Mouse (Mus musculus) MEL (cell line): ENCODE results near the gene Lcn10.
"Not testable (repeated sequence)": the region's sequence is repeated elsewhere in the genome, so short reads cannot be mapped to it uniquely, and the experiment has no call there.

Experiments used
- CHD2 ChIP-seq: IDR thresholded peaks from 2 replicates; pipeline ENCODE4 v1.6.1; 2011; ENCODE audit warnings: low read length, improper control_type of control experiment
- CTCF ChIP-seq, 3 experiments: IDR thresholded peaks in 2 of 3; conservative IDR thresholded peaks in 1 of 3; 2 replicates each; pipeline ENCODE4 v1.5.1; 2011 to 2012; ENCODE audit warnings: low read length in 3 of 3, low read depth in 2 of 3, mild to moderate bottlenecking in 2 of 3, improper control_type of control experiment in 1 of 3, inconsistent platforms in 1 of 3, mixed read lengths in 1 of 3, moderate library complexity in 1 of 3; ENCODE audit not compliant: control insufficient read depth in 1 of 3, insufficient read depth in 1 of 3, poor library complexity in 1 of 3, severe bottlenecking in 1 of 3
- MAFK ChIP-seq: IDR thresholded peaks from 2 replicates; pipeline ENCODE4 v1.6.1; 2011; ENCODE audit warnings: low read depth, mild to moderate bottlenecking, low read length, improper control_type of control experiment, borderline replicate concordance
- MAZ ChIP-seq: IDR thresholded peaks from 2 replicates; pipeline ENCODE4 v1.6.1; 2012; ENCODE audit warnings: low read depth, mild to moderate bottlenecking, inconsistent platforms, low read length, improper control_type of control experiment
- POLR2A ChIP-seq, 2 experiments: IDR thresholded peaks; 2 replicates each; pipeline ENCODE4 v1.6.1; 2011 to 2012; ENCODE audit warnings: low read length in 2 of 2, mild to moderate bottlenecking in 2 of 2, control low read depth in 1 of 2, improper control_type of control experiment in 1 of 2, low read depth in 1 of 2, moderate library complexity in 1 of 2; ENCODE audit not compliant: control insufficient read depth in 1 of 2, insufficient read depth in 1 of 2, poor library complexity in 1 of 2
- TAL1 ChIP-seq: IDR thresholded peaks from 2 replicates; pipeline ENCODE4 v1.6.1; 2012; ENCODE audit warnings: mild to moderate bottlenecking, inconsistent platforms, low read length, moderate library complexity, mixed read lengths
- USF1 ChIP-seq: IDR thresholded peaks from 2 replicates; pipeline ENCODE4 v1.6.1; 2014; ENCODE audit warnings: low read depth, mild to moderate bottlenecking, inconsistent platforms, low read length, improper control_type of control experiment, moderate library complexity
- USF2 ChIP-seq, 2 experiments: IDR thresholded peaks; 2 replicates each; pipeline ENCODE4 v1.6.1; 2011 to 2012; ENCODE audit warnings: improper control_type of control experiment in 2 of 2, low read length in 2 of 2, borderline replicate concordance in 1 of 2, inconsistent platforms in 1 of 2, low read depth in 1 of 2, mild to moderate bottlenecking in 1 of 2; ENCODE audit not compliant: insufficient read depth in 1 of 2

GRCm38 (mm10) chr2:25709791-25710190 lies 27.3 kb downstream of the Lcn10 start:
- not testable (repeated sequence) for TF ChIP-seq CTCF (IDR thresholded peaks at IDR 0.05 in 2 of 3, conservative IDR thresholded peaks at IDR 0.05 in 1 of 3; ENCODE audit: control insufficient read depth in 1 of 3, insufficient read depth in 1 of 3, low read depth in 2 of 3, low read length in 3 of 3, poor library complexity in 1 of 3, severe bottlenecking in 1 of 3); CHD2; MAZ; USF1; TAL1; MAFK; POLR2A (IDR thresholded peaks at IDR 0.05; ENCODE audit: control insufficient read depth in 1 of 2, insufficient read depth in 1 of 2, low read depth in 1 of 2, low read length in 2 of 2, poor library complexity in 1 of 2); USF2 (IDR thresholded peaks at IDR 0.05; ENCODE audit: borderline replicate concordance in 1 of 2, insufficient read depth in 1 of 2, low read depth in 1 of 2, low read length in 2 of 2)
